Mouse (Mus musculus) E14TG2a.4 (cell line): ENCODE results near the gene Pdx1.

Experiments used
- CTCF ChIP-seq: conservative IDR thresholded peaks from 2 replicates; pipeline ENCODE4 v1.5.1; 2014; ENCODE audit warnings: low read length
- NANOG ChIP-seq: IDR thresholded peaks from 2 replicates; pipeline ENCODE4 v1.6.1; 2014; ENCODE audit warnings: borderline replicate concordance, low read length, mixed read lengths
- POU5F1 ChIP-seq: IDR thresholded peaks from 2 replicates; pipeline ENCODE4 v1.6.1; 2014; ENCODE audit warnings: low read length, borderline replicate concordance

GRCm38 (mm10) chr5:147317321-147317720 is 47.6 kb downstream of the Pdx1 start:
- TF ChIP-seq POU5F1: no peak
- TF ChIP-seq CTCF: no peak
- TF ChIP-seq NANOG: no peak
